Mouse (Mus musculus) lung, postnatal 0 days (tissue): ENCODE data around the gene Gm36028.

Source experiments
- CTCF ChIP-seq: IDR thresholded peaks from 2 replicates; pipeline ENCODE4 v1.5.1; 2016; ENCODE audit warnings: antibody characterized with exemption, mild to moderate bottlenecking
- EP300 ChIP-seq: IDR thresholded peaks from 2 replicates; pipeline ENCODE4 v1.6.1; 2016; ENCODE audit warnings: antibody characterized with exemption, mild to moderate bottlenecking, control low read depth

DNA sequence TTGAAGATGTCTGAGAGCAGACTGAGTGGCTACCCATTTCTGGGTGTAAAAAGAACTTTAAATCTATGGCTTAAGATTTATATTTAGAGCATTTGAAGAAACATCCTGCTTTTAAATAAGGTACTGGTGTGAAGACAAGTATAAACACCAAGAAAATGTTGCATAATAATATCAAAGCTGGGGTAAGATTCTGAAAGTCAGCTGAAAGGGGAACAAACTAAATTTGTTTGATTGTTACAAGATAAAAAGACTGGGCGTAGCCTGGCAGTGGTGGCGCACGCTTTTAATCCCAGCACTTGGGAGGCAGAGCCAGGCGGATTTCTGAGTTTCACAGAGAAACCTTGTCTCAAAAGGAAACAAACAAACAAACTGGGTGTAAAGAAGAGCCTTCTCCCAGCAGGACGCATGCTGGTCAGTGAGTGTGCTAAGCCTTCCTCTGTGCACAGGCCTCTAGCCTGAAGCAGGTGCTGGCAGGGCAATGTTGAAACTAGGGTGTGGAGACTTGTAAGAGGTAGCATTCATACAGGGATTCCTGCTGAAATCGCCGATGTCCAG lies 18.1 kb upstream of the Gm36028 start:
- TF ChIP-seq EP300 (no peak), CTCF (no peak)
